27 mouse cellular contexts compared by ENCODE assay signal in genomic region chr2:129518526-129518925, GRCm38 (mm10). TPM values are rescaled to one million over a fixed set of nuclear protein-coding genes. Genes with fewer than 3 reads are reported as not detected.
A peak's percentile ranks its signal among the peaks of the same experiment; 100 is the strongest.
DNase-seq lines count a peak whose midpoint lies in the region; ATAC-seq lines count a peak whose summit lies in the region.
"Had no signal": no experiment of that assay in that cellular context is flagged by ENCODE, and none has a peak within 500 bp of the region (broad histone marks: within the 10 kb centered on the region; RNA-seq: fewer than 3 reads in every experiment).

No protein-coding gene starts in this region.

- intact Hi-C loops in heart, postnatal 10 days (cut with DNase I), result no loop called here

- H3K4me1 ChIP-seq in limb, embryonic 11.5 days (ENCODE audit: control insufficient read depth, insufficient read depth, low read length), result no peaks in the 10 kb centered on the region; the same call in 1 of the 2 replicates
- peaks cover 18% of the 10 kb centered on the region for H3K4me1 ChIP-seq in limb, embryonic 10.5 days
- peaks cover 5% of the 10 kb centered on the region; the same call in 1 of the 2 replicates for H3K4me1 ChIP-seq in midbrain, embryonic 11.5 days (ENCODE audit: control insufficient read depth, insufficient read depth, low read length)
- H3K4me1 ChIP-seq in midbrain, embryonic 13.5 days (replicated peaks), result peaks cover 14% of the 10 kb centered on the region

- peak; percentile 51 for DNase-seq in heart, adult 11 months
- no peak for DNase-seq in heart, postnatal 10 days
- peak; percentile 16 for DNase-seq in limb, embryonic 11.5 days (ENCODE audit: low spot score)
- DNase-seq in limb, embryonic 10.5 days (ENCODE audit: low spot score), result no peak
- DNase-seq in midbrain, embryonic 11.5 days (ENCODE audit: low spot score, missing footprints), result peak; percentile 59
- DNase-seq: adrenal gland, adult 2 months; adrenal gland, adult 8-10 months; adrenal gland, postnatal 10 days; adrenal gland, postnatal 14 days; adrenal gland, postnatal 25 days; adrenal gland, postnatal 36 days; B cell, adult 2 months; cerebellum, adult 11 months; cerebellum, adult 11-12 months; cerebellum, adult 18-20 months had no signal

- H3K36me3 ChIP-seq in limb, embryonic 11.5 days (ENCODE audit: control insufficient read depth, insufficient read depth, low read length), result no peaks in the 10 kb centered on the region
- H3K36me3 ChIP-seq in limb, embryonic 10.5 days, result no peaks in the 10 kb centered on the region
- H3K36me3 ChIP-seq in midbrain, embryonic 11.5 days (ENCODE audit: control insufficient read depth, insufficient read depth, low read length), result no peaks in the 10 kb centered on the region
- H3K36me3 ChIP-seq in midbrain, embryonic 13.5 days, result no peaks in the 10 kb centered on the region
- H3K36me3 ChIP-seq: G1E had no signal

- WGBS in limb, embryonic 11.5 days, result 77% methylated on average over 3 of the region's 3 CpGs
- 81% methylated on average over 3 of the region's 3 CpGs for WGBS in limb, embryonic 10.5 days
- WGBS in midbrain, embryonic 11.5 days, result 56% methylated on average over 3 of the region's 3 CpGs
- 65% methylated on average over 3 of the region's 3 CpGs for WGBS in midbrain, embryonic 13.5 days

- no peaks in the 10 kb centered on the region for H3K9me3 ChIP-seq in limb, embryonic 11.5 days (ENCODE audit: control insufficient read depth, low read length)
- no peaks in the 10 kb centered on the region for H3K9me3 ChIP-seq in limb, embryonic 10.5 days (replicated peaks)
- H3K9me3 ChIP-seq in midbrain, embryonic 11.5 days (ENCODE audit: control insufficient read depth, low read length), result no peaks in the 10 kb centered on the region
- H3K9me3 ChIP-seq in midbrain, embryonic 13.5 days, result no peaks in the 10 kb centered on the region
- H3K9me3 ChIP-seq: G1E had no signal

- H3K4me2 ChIP-seq in limb, embryonic 11.5 days (ENCODE audit: low read depth, severe bottlenecking), result no peak overlapping the region
- H3K4me2 ChIP-seq in midbrain, embryonic 11.5 days, result no peak overlapping the region
- H3K4me2 ChIP-seq in midbrain, embryonic 13.5 days (replicated peaks), result no peak overlapping the region

- ATAC-seq in limb, embryonic 11.5 days (ENCODE audit: insufficient number of reproducible peaks, low FRiP score, low TSS enrichment, low read depth), result no peak
- no peak for ATAC-seq in midbrain, embryonic 11.5 days (ENCODE audit: low FRiP score)
- no peak for ATAC-seq in midbrain, embryonic 13.5 days
- ATAC-seq: activated CD4-positive, CD25-positive, alpha-beta regulatory T cell, adult 4 months; CD4-positive, CD25-positive, alpha-beta regulatory T cell, adult 4 months; Patski had no signal

- H3K27me3 ChIP-seq in limb, embryonic 11.5 days (ENCODE audit: control insufficient read depth, insufficient read depth, low read length), result no peaks in the 10 kb centered on the region
- H3K27me3 ChIP-seq in limb, embryonic 10.5 days (ENCODE audit: low read depth, poor library complexity, severe bottlenecking), result no peaks in the 10 kb centered on the region
- H3K27me3 ChIP-seq in midbrain, embryonic 11.5 days (ENCODE audit: control insufficient read depth, insufficient read depth, low read length), result no peaks in the 10 kb centered on the region
- H3K27me3 ChIP-seq in midbrain, embryonic 13.5 days, result 0 out of 2 replicates have a peak, but pooled peaks cover 4% of the 10 kb centered on the region
- H3K27me3 ChIP-seq: CH12.LX had no signal

- H3K4me3 ChIP-seq in limb, embryonic 11.5 days (ENCODE audit: low read depth, low read length), result no peak overlapping the region
- no peak overlapping the region for H3K4me3 ChIP-seq in limb, embryonic 10.5 days
- no peak overlapping the region for H3K4me3 ChIP-seq in midbrain, embryonic 11.5 days (ENCODE audit: low read depth, low read length)
- H3K4me3 ChIP-seq in midbrain, embryonic 13.5 days (replicated peaks), result no peak overlapping the region

- H3K9ac ChIP-seq in limb, embryonic 11.5 days (ENCODE audit: low read length), result no peak overlapping the region
- no peak overlapping the region for H3K9ac ChIP-seq in midbrain, embryonic 11.5 days (ENCODE audit: low read length)
- no peak overlapping the region for H3K9ac ChIP-seq in midbrain, embryonic 13.5 days (replicated peaks)

- H3K27ac ChIP-seq in limb, embryonic 11.5 days (replicated peaks; ENCODE audit: low read depth, low read length), result no peak overlapping the region
- no peak overlapping the region for H3K27ac ChIP-seq in limb, embryonic 10.5 days
- no peak overlapping the region for H3K27ac ChIP-seq in midbrain, embryonic 11.5 days (ENCODE audit: low read depth, low read length)
- no peak overlapping the region for H3K27ac ChIP-seq in midbrain, embryonic 13.5 days

RNA-seq across cellular contexts. Expression of gene F830045P16Rik, which starts 17.9 kb away (rescaled TPM):
- not detected for total RNA-seq in heart, postnatal 10 days (2021)
- not detected in 2 replicates for polyA plus RNA-seq in limb, embryonic 11.5 days (2014; fragmentation: Nextera tagmentation; extraction: Ambion mirVana)
- polyA plus RNA-seq in limb, embryonic 10.5 days (2016; fragmentation: Nextera tagmentation; extraction: Ambion mirVana), result not detected in 2 replicates
- 0.10 TPM in 1 of 2 replicates, not detected in the other for polyA plus RNA-seq in midbrain, embryonic 11.5 days (2014; fragmentation: Nextera tagmentation; extraction: Ambion mirVana)
- polyA plus RNA-seq in midbrain, embryonic 13.5 days (2015; fragmentation: Nextera tagmentation; extraction: Ambion mirVana), result not detected in 2 replicates
- total RNA-seq: adrenal gland, adult 18-20 months; adrenal gland, adult 2 months; adrenal gland, adult 8-10 months; adrenal gland, postnatal 10 days; adrenal gland, postnatal 14 days; adrenal gland, postnatal 25 days; adrenal gland, postnatal 36 days; adrenal gland, postnatal 4 days; CH12.LX; ES-E14; G1E; MEL had no signal
- polyA plus RNA-seq: activated CD4-positive, CD25-positive, alpha-beta regulatory T cell, adult 4 months; adrenal gland, adult 2 months; brain, embryonic 14.5 days; C2C12; CD4-positive, CD25-positive, alpha-beta regulatory T cell, adult 4 months; G1E; Patski had no signal

Comparison
In these comparisons a context has a peak if more than half of its experiments do, and no peak if none do; other contexts are left out.
1. DNase-seq: peak in heart, adult 11 months (single experiment), limb, embryonic 11.5 days (single experiment) and midbrain, embryonic 11.5 days (single experiment); none in heart, postnatal 10 days (0 of 2) and limb, embryonic 10.5 days (single experiment).